Mouse (Mus musculus) ovary, adult 18-20 months (tissue): Measurements from ENCODE around the gene 4930402F06Rik.

Experiments used
- DNase-seq: peaks from one replicate; pipeline ENCODE4 v3.0.0; 2022; ENCODE audit warnings: low spot score, mixed read lengths

The 4930402F06Rik gene

GRCm38 (mm10) chr2:35338036-35338435 is 58.9 kb downstream of the 4930402F06Rik start:
- no peak for DNase-seq

DNA sequence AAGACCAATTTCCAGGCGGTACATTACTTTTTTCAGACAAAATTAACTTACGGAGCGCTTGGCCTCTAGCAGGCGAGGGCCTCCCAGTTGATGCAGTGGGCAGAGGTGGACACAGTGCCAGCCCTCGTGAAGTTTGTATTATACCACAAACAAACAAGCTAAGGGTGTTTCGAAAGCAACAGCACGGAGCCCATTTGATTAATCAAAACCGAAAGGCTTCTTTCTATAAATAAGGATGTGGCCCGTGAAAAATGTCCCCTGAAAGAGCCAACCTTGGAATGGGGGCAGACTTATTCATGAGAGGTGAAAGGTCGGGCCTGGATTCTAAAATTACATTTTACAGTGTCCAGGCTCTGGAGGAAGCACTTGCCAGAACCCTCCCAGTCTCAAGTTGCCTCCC is 59.6 kb downstream of the 4930402F06Rik start:
- DNase-seq: no peak

DNA sequence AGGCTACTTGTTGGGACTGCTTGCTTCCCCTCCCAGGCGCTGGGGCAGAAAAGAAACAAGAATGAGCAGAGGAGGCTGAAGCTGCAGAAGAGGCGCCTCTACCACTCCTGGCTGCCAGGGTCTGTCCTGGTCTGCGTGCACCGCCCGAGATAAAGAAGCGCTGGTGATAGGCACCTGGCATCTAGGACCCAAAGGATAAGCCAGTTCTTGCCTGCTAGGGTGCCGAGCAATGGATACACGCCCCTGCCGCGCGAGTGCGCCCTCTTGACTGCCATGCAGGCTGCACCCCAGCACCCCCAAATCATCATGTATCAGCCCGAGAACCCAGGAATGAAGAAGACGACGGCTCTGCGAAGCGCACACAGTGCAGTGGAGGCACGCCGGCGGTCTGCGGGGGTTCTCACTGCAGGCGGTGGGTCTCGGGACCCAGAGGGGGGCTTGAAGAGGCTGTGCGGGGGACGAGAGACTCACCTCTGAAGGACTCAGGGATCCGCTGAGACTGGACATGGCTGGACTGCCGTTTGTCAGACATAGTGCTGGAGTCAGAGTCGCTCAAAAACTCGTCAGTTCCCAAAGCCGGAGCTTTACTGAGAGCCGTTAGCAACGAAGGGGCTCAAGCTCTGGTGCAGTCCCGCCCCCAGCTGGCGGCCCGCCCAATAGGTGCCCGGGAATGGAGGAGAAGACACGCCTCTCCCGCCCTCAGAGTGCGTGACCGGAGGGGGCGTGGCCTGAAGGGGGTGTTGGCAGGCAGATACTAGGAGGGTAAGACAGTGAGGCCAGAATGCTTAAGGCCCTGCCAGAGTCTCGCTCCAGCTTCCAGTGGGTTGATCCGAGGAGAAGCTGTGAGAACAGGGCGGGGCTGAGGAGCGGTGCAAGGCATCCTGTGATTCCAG is 60.3 kb downstream of the 4930402F06Rik start, which contains the start of gene Stom:
Stom (minus strand) TSS at position 589 of the 893 bp plus-strand sequence.
- DNase-seq: peak; percentile 99

- no peak for DNase-seq
Measured at GRCm38 (mm10) chr2:35335620-35336019, 61.4 kb downstream of the 4930402F06Rik start.

- DNase-seq: no peak
Measured at GRCm38 (mm10) chr2:35333670-35334069, 63.3 kb downstream of the 4930402F06Rik start.

DNA sequence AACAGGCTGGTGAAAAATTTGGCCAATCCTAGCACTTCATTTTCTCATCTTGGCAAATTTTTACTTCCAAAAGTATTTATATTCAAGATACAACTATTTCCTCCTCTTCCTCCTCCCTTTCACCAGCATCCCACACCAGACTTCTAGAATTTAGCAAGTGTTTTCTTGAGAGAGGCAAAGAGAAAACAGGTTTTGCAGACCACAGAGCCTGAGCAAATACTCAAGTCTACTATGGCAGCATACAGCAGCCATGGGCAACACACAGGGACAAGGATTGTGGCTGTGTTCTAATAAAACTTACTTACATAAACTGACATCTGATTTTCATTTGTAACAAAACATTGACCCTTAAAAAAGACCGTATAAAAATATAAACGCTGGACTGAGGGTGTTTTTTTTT is 65.8 kb downstream of the 4930402F06Rik start:
- DNase-seq: no peak

- DNase-seq: no peak
Measured at GRCm38 (mm10) chr2:35329061-35329460, 67.9 kb downstream of the 4930402F06Rik start.

GRCm38 (mm10) chr2:35328064-35328792 is 68.7 kb downstream of the 4930402F06Rik start:
- no peak for DNase-seq

DNA sequence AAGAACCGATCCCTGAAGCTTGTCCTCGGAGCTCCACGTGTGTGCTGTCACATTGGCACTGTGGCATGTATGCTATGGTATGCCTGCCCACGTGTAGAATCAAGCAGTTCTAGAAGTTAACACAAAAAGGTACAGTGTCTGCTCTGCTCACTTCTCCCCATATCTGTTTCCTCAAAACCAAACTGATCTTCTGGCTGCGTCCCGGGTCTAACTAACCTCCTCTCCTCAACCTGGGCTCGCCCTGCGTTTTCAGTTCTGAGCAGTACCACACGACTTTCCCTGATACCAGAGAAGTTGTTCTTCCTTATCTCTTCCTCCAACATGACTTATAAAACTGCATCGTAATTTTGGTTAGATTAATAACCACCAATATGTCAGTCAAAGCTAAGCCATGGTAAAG is 69.4 kb downstream of the 4930402F06Rik start:
- no peak for DNase-seq

DNA sequence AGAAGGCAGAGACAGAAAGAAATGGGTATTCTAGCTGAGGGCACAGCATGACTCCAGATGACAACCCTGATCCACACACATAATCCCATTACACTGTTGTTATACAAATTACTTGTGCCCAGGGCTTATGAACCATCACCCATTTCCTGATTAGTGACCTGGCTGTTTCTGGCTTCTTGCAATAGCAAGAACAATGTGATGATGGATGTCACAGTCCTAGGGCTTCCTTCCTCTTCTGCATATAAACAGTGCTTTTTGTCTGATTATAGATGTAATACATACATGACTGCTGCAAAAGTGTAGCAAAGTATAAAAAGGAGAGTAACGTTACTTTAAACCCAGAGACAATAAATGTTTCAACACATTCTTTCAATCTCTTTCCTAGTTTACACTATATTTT is 70.0 kb downstream of the 4930402F06Rik start:
- DNase-seq: no peak

DNA sequence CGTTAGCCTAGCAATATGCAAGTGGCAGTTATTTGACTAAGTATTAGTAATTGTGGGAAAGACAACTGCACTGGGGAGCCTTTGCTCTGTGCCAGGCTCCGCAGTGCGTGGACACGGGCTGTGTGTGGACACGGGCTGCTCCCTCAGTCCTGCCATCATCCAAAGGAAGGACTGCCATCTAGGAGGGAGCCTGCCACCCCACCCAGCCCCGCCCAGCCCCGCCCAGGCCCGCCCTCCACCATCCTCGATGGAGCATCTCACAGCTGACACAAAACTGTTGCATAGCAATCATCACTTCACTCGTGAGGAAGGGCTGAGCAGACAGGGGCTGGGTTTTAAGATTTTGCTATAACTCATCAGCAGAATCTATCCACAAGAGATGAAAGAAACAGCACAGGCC is 71.0 kb downstream of the 4930402F06Rik start:
- DNase-seq: no peak
